Mouse (Mus musculus) adipose tissue, adult 10 weeks (tissue): ENCODE results near the gene B830017H08Rik. TPM values are rescaled to one million over a fixed set of nuclear protein-coding genes. Genes with fewer than 3 reads are reported as not detected.

Experiments
- polyA plus RNA-seq: library from polyadenylated mRNA; stranded (reverse); fragments of 350-450 nt; fragmentation: Illumina TruSeq; extraction: RNeasy Lipid Tissue Mini Kit (QIAGEN cat#74804); gene quantifications from one replicate; pipeline ENCODE4 v1.2.3, GENCODE M21; 2014; ENCODE audit warnings: low read depth, low replicate concordance

Gene B830017H08Rik
- polyA plus RNA-seq: not detected

DNA sequence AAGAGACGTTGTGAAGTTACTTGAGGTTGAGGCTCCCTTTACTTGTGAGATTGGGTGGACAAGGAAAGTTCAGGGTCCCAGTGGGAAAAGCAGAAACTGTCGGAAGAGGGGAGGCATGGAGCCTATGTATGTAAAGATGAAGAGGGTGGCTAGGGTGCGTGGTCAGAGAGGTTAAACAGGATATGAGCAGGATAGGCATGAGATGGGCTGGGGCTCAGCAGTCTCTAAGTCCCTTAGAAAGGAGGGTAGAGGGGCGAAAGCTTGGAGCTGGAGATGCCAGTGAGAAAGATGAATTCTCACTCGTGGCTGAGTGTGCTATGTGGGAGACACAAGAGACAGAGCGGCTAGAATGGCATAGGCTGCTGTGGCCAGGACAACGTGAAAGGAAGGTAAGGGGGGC lies at the start of gene B830017H08Rik:
TSS of gene B830017H08Rik (plus strand) at position 301 of the 400 bp plus-strand sequence.

DNA sequence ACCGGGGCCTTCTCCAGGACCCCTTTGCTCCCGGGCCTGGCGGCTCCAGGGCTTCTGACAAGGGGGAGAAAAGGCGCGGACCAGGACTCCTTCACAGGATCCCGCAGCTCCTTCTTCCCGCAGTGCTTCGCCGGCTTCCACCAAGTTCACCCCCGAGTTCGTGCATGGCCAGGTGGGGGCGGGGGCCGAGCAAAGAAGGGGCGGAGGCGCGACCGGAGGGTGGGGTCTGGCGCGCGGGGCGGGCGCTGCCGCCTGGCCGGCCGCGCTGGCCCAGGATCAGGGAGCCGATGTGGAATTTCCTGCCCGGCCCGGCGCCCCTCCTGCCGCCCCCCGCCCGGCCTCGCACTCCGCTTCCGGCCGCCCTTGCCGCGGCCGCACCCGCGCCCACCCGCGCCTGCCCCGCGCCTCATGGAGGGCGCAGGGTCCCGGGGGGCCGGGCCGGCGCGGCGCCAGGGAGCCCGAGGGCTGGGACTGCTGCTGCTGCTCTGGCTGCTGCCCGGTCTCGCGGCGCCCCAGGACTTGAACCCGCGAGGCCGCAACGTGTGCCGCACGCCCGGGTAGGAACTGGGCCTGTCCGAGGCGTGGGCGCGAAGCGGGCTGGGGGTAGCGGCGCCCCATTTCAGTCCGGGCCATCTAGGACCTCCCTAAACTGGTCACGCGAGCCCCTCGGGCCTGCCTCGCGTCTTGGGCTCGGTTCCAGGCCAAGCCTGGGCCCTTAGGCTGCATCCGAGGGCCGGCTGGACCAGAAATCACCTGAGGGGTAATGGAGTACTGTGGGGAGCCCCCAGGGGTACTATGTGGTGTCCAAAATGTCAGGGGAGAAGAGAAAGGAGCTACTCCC lies 35.7 kb upstream of the B830017H08Rik start, which contains the start of gene Scarf2:
TSS of gene Scarf2 (plus strand) at position 312 of the 841 bp plus-strand sequence.

DNA sequence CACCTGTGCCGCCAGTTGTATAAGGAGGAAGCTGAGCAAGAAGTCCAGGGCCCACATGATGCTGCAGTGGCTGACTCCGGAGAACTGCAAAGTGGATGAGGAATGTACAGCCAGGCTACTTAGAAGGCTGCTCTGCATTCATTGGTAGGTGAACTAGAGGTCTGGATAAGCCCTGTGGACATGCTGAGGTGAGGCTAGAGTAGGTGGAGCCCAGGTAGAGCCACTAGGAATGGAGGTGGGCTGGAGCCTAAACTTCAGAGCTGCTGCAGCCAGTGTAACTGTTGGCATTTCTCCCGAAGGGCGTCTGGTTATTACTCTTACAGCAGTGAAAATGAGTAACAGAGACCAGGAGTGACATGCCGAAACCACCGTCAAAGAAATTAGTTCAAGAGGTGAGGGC lies 5.1 kb downstream of the B830017H08Rik start, which contains the start of gene Car15:
TSS of gene Car15 (minus strand) at position 314 of the 400 bp plus-strand sequence.

Other genes starting within 250 kb of the B830017H08Rik start
- 113 TPM for gene Slc7a4, start 249.9 kb upstream of the B830017H08Rik start, polyA plus RNA-seq
- gene Smpd4, start 213.8 kb upstream of the B830017H08Rik start, polyA plus RNA-seq: 28.5 TPM
- gene Ccdc74a, start 186.7 kb upstream of the B830017H08Rik start, polyA plus RNA-seq: 17.6 TPM
- 54.6 TPM for gene Med15, start 100.2 kb upstream of the B830017H08Rik start, polyA plus RNA-seq
- gene Klhl22, start 73.5 kb upstream of the B830017H08Rik start, polyA plus RNA-seq: 31.0 TPM
- gene Scarf2, start 35.8 kb upstream of the B830017H08Rik start, polyA plus RNA-seq: 11.8 TPM
- gene Car15, start 5.2 kb downstream of the B830017H08Rik start, polyA plus RNA-seq: 1.2 TPM
- 0.40 TPM for gene Gm20518, start 58.5 kb downstream of the B830017H08Rik start, polyA plus RNA-seq
- gene Tssk1, start 61.1 kb downstream of the B830017H08Rik start, polyA plus RNA-seq: 2.1 TPM
- gene Dgcr2, start 65.4 kb downstream of the B830017H08Rik start, polyA plus RNA-seq: 54.6 TPM
- gene Tssk2, start 65.5 kb downstream of the B830017H08Rik start, polyA plus RNA-seq: 11.3 TPM
- 21.2 TPM for gene Ess2, start 78.2 kb downstream of the B830017H08Rik start, polyA plus RNA-seq
- gene Gsc2, start 81.9 kb downstream of the B830017H08Rik start, polyA plus RNA-seq: not detected
- 152 TPM for gene Slc25a1, start 95.1 kb downstream of the B830017H08Rik start, polyA plus RNA-seq
- gene Vpreb2, start 147.3 kb downstream of the B830017H08Rik start, polyA plus RNA-seq: not detected
- 68.8 TPM for gene Dgcr6, start 219.7 kb downstream of the B830017H08Rik start, polyA plus RNA-seq